Mouse (Mus musculus) ES-E14 (cell line): Measurements from ENCODE around the gene Gm20908. TPM values are rescaled to one million over a fixed set of nuclear protein-coding genes. Genes with fewer than 3 reads are reported as not detected.
"Not testable (repeated sequence)": the region's sequence is repeated elsewhere in the genome, so short reads cannot be mapped to it uniquely, and the experiment has no call there.

ENCODE experiments used
- DNase-seq: peaks from one replicate; pipeline ENCODE4 v3.0.0-alpha.2; 2013; ENCODE audit warnings: low read depth, low spot score
- H3K27ac ChIP-seq: 2 replicates; pipeline ENCODE4 v1.5.1; 2012; ENCODE audit warnings: low read depth, mild to moderate bottlenecking, low read length, moderate library complexity, mixed read lengths; ENCODE audit not compliant: poor library complexity, insufficient read depth, severe bottlenecking
- H3K36me3 ChIP-seq: 2 replicates; pipeline ENCODE4 v1.6.1; 2012; ENCODE audit warnings: mild to moderate bottlenecking, low read length, moderate library complexity, mixed read lengths; ENCODE audit not compliant: control insufficient read depth, poor library complexity, insufficient read depth, severe bottlenecking
- H3K4me1 ChIP-seq, 2 experiments: fragments of 150-350 bp in 1 of 2; sonication (generic) in 1 of 2; 2 replicates each; pipeline ENCODE4 v1.6.1; 2012; ENCODE audit warnings: low read length in 2 of 2, mild to moderate bottlenecking in 1 of 2, mixed read lengths in 1 of 2; ENCODE audit not compliant: control insufficient read depth in 2 of 2, insufficient read depth in 2 of 2, poor library complexity in 1 of 2
- H3K4me3 ChIP-seq, 2 experiments: fragments of 150-350 bp in 1 of 2; sonication (generic) in 1 of 2; 2 replicates each; pipeline ENCODE4 v1.5.1; 2012; ENCODE audit warnings: low read length in 2 of 2, low read depth in 1 of 2, mild to moderate bottlenecking in 1 of 2, mixed read lengths in 1 of 2; ENCODE audit not compliant: insufficient read depth in 1 of 2, poor library complexity in 1 of 2, severe bottlenecking in 1 of 2
- H3K9ac ChIP-seq: 2 replicates; pipeline ENCODE4 v1.6.1; 2012; ENCODE audit warnings: low read depth, mild to moderate bottlenecking, low read length, mixed read lengths; ENCODE audit not compliant: poor library complexity, insufficient read depth, severe bottlenecking
- H3K9me3 ChIP-seq: fragments of 150-350 bp; sonication (generic); 2 replicates; pipeline ENCODE4 v1.6.1; 2012; ENCODE audit warnings: low read depth, mild to moderate bottlenecking, low read length; ENCODE audit not compliant: control insufficient read depth, insufficient read depth
- in situ Hi-C, 2 experiments: fragments of 600-800 bp; cut with MboI; formaldehyde crosslinking; loops; one replicate each; pipeline ENCODE4 v1.15.1; 2025; ENCODE audit warnings: low sequenced_read_pairs in 2 of 2, inconsistent platforms in 1 of 2; ENCODE audit not compliant: unreplicated experiment in 2 of 2
- total RNA-seq: library from RNA; depleted of rRNA; stranded (reverse); fragments of 300-350 nt; gene quantifications from 2 replicates; pipeline ENCODE4 v1.2.3, GENCODE M21; 2012; rRNA removed

Gene Gm20908
- total RNA-seq = not detected in 2 replicates

GRCm38 (mm10) chrY:64472966-64473365 is at the start of gene Gm20908:
Gm20908 (plus strand) TSS chrY:64473266.
- H3K9ac ChIP-seq, H3K4me3 ChIP-seq, H3K4me1 ChIP-seq, in situ Hi-C loops, H3K9me3 ChIP-seq, DNase-seq, H3K27ac ChIP-seq, H3K36me3 ChIP-seq: not testable (repeated sequence)
